Mouse (Mus musculus) thymus, postnatal 10 days (tissue): ENCODE measurements at regions not wholly inside any gene's neighbourhood (a gene's known extent, or its start where the extent isn't known, plus 50 kb on each side); places are given as distances from the start of the nearest gene placed in this dataset.

Experiments used
- DNase-seq, 2 experiments: peaks; one replicate each; pipeline ENCODE4 v3.0.0; 2021; ENCODE audit warnings: low spot score in 2 of 2

DNA sequence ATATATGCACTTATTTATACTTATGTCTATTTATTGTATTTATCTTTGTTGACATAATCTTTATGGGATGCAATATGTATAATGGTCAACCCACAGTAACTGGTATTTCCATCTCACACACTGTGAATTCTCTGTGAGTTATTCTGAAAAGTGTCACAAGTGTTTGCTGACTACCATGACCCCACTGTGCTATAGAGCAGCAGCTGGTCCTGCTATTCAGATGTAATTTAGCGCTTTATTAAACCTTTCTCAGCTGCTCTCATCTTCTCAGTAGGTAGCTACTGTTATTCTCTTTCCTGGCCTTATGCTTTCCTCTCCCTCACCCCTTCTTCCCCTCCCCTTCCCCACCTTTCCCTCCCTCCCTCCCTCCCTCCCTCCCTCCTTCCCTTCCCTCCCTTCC is 296.0 kb upstream of the Dusp10 start:
- DNase-seq, result no peak

DNA sequence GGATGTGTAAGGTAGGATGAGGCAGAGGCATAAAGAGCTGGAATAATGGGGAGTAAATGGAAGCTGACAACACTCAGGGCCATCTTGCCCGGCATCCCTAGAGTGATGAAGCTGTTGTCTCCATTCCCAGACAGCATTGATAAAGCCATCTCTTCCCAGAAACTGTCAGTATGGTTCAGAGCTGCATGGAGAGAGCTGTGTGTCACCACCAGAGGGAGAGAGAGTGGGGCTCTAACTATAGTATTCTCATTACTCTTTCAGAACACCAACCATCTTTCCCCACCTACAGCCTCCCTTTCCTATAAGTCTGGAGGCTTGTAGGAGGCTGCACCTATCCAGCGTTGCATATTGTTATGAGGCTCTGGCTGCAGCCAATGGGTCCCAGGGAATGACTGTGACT is 264.0 kb upstream of the Dusp10 start:
- no peak for DNase-seq

DNA sequence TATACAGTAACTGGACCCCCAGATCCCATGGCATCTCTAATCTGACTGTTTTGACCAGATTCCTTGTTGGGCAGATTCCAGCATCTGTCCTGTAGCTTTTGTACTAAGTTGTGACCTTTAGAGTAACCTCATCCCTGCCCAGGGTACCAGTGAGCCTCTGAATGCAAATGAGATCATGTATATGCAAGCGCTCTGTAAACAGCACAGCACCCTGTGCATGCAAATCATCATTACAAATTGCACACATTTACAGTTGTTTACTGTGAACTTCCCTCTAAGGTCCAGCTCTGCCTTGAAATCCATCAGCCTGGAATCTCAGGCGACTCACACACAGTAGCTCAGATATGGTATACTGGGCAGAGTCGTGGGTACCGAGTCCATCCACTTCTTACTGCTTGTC is 258.6 kb upstream of the Dusp10 start:
- no peak for DNase-seq

DNA sequence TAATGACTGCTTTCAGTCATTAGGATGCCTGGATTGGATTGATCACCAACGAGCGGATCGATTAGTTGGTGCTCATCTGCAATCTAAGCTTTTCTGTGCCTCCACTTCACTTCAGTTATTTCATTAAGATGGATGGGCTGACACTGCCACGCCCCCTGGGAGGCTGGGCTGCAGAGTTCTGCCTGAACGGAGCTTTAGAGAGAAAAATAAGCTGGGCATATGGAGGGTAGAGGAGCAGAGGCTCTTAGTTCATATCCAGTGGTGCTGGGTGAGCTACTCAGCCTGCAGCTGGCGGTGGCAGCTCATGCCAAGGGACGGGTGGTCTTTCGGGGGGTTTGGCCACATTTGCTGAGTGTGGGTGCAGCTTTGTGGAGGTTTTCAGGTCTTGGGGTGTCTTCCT is 256.4 kb upstream of the Dusp10 start:
- DNase-seq, result no peak

DNA sequence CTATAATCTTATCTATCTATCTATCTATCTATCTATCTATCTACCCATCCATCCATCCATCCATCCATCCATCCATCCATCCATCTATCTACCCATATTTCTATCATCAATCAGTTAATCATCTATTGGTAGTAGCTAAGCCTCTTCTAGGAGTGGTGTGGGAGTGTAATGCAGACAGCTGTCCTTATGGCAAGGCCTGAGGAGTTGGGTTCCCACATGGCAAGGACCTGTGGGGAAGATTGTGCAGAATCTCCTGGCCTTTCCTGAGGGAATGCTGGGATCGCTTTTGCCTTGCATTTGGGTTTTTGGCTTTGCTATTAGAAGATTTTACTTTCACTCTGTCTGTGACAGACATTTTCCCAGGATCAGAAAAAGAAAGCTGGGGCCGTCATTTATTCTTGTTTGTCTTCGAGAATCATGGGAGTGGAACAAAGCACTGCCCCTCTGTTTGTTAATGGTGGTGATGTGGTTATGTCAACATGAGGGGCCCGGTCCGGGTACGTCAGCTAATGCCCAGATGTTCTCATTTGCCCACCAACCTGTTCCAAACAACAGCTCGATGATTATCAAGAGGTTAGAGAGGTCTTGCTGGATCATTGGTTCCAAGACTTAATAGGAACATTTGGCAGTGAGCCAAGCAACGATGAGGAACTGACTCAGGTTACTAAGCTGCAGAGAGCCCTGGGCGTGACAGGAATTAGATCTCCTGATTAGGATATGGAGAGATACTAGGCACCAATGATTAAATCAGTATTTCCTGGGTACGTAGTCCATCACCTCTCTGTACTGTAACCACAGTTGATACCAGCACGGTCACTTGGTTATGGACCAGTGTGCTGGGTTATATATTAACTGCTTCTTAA is 249.0 kb upstream of the Dusp10 start:
- DNase-seq, result no peak

DNA sequence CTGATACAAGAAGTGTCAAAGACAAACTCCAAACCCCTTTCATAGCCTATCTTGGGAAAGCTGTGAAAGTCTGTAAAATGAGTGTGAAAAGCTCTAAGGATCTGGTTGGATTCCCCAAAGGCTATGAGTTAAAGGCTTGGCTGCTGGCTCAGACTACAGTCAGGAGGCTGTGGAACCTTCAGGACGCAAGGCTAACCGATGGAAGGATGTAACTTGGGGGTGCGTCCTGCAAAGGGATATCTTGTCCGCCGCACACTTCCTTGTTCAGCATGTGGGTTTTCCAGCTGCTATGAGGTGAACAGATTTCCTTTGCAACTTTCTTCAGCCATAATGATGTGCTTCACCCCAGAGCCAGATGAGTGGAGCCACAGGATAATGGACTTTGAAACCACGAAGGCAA is 240.3 kb upstream of the Dusp10 start:
- DNase-seq, result no peak

DNA sequence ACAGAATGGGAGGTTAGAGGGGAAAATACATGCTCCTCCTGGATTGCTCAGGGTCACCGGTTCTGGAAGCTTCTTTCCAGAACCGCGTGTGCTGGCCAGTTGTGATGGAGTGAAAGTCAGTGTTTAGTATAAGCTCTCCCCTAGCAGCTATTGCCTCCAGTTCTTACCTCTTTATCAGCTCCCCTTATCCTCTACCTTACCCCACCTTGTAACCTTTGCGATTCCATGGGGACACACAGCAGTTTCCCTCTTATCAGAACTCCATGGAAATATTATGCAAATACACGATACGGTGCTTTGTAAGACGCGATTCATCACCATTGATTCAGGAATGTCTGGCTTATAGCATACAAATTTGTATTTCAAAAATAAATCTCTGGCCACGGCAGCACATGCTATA is 232.9 kb upstream of the Dusp10 start:
- no peak for DNase-seq

DNA sequence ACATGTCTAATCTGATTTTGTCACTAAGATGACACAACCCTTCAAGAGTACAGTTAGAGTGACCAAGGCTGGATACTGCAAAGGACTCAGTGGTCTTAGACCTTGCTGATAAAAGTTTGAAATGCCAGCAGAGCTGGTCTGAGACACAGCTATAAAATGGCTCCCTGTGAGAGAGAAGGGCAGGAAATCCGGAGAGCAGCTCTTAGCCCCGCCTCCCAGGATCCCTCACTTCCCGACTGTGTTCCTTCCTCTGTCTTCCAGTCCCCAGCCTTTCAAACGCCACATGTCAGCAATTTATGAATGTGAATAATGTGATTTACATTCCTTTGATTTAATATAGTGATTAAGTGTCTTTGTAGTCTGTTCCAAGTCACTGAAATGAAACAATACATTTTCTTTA is 232.3 kb upstream of the Dusp10 start:
- DNase-seq, result no peak

DNA sequence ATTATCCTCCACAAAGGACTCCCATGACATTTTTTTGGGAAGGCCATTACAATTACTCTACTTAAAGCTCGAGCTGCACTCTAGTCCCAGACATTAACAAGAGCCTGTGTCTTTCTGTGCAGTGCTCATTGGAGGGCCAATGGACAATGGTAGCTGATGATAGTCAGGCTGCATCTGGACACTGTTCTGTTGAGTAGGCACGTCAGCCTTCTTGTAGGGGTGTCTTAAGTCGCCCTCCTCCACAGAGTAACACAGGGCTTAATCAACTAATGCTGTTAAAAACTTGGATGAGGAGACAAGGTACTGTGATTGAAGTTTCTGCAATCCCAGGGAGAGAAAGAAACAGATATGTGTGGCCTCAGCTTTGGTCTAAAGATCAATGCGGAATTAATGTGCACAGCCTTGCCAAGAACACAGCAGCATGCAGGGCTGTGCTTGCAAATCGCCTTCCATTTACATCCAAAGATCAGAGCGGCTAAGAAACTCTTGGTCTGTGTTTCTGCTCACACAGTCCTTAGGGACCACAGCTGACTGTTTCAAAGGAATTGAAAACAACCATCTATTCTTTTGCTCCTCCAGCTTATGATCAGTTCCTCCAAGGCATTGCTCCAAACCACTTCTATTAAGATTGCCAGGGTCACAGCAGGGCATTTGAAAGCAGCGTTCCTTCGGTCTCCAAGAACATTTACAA is 229.5 kb upstream of the Dusp10 start:
- DNase-seq, result no peak

DNA sequence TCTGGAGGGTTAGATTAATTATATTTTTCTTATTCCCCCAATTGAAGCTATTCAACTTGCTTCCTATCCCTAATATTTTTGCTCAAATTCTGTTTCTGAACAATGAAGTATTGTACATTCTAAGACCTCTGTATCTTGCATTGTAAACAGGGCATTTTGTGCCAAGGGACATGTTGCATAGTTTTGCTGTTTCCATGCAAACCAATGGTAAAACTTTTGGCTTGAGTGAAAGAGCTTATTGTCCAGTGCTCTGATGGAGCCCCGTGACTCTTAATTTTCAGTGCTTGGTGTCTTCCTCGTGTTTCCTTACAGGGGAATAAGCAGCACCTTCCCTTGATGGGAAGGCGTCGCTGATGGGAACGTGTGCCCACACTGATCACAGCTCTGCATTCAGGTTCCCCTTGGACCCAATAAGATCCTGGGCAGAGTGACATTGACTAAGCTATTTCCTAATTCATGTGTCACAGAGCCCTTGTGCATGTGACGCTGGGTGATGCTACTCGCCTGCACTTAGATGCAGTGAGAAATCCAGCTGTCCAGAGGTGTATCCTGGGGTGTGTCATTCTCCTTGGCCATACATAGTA is 220.8 kb upstream of the Dusp10 start:
- no peak for DNase-seq

DNA sequence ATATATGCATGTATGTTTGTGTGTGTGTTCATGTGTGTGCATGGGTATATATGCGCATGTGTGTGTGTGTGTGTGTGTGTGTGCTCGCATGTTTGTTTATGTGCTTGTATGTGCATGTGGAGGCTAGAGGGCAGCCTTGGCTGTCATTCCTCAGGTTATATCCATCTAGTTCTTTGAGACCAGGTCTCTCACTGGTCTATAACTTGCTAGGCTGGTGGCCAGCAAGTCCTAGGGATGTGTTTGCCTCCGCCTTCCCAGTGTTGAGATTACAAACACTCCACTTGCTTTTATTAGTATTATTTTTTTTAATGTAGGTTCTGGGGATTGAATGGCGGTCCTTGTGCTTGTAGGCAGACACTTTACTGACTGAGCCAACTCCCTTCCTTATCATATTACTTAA is 219.8 kb upstream of the Dusp10 start:
- no peak for DNase-seq

DNA sequence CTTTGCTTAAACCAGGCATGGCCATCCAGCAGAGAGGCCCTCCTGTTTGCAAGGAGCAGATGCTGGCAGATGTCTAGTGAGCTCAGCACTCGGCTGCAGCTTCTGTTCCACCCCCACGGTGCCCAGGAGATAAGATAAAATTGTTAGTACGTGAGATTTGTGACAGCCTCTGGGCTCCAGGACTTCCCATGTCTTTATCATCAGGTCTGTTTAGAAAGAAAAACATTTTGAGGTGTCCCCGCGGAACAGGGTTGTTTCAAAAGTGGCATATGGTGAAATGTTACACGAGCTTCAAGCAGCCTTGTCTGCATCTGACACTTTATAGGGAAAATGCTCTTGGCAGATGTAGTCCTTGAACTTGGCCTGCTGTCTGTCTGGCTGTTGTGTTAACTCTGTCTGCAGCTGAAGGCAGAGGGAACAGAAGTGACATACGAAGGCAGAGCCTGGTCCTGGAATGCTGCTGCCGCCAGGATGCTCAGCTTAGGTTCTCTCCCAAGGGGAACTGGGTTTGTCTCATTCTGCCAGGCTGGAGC is 219.1 kb upstream of the Dusp10 start:
- no peak for DNase-seq

DNA sequence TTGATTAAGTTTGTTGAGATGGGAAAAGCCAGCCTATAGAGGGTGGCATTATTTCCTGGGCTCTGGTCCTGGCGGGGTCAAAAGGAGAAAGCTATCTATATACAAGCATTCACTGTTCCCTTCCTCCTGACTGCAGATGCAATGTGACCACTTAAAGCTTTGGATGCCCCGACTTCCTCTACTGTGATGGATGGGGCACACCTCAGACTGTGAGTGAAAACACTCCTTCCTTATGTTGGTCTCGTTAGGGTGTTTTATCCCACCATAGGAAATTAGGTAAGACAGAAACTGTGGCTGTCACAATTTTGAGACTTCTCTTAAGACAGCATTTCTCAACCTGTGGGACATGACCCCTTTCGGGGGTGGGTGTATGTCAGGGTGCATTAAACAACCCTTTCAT is 210.8 kb upstream of the Dusp10 start:
- DNase-seq, result no peak

DNA sequence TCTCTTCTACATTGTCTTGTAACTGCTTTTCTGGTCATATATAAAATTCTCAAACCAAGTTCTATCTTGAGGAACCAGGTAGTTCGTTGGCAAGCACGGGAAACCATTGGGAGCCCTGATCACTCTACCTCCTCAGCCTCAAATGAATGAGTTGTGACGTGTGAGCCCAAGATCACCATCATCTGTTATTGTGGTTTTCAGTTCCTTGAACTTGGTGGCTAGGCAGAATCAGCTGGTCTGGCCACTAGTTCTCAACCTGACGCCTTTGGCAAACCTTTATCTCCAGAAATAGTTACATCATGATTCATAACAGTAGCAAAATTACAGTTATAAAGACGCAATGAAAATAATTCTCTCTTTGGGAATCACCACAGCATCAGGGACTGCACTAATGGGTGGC is 209.7 kb upstream of the Dusp10 start:
- DNase-seq, result no peak

DNA sequence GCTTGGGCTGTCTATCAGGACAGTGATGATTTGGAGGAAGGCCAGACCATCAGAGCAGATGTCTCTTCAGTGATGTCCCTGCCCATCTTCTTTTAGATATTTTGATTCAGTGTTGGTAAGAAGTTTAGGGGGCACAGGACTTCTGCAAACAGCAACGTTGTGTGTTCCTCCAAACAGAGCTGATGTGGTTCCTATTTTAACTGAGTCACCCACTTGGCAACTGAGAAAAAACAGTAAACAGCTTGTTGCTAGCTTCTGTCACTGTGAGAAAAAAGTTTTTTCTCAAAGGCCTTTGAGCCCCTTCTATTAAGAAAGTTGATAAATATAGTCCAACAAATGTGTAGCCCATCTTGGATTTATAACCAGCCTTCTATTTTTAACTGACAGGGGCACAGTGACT is 209.3 kb upstream of the Dusp10 start:
- DNase-seq, result no peak

DNA sequence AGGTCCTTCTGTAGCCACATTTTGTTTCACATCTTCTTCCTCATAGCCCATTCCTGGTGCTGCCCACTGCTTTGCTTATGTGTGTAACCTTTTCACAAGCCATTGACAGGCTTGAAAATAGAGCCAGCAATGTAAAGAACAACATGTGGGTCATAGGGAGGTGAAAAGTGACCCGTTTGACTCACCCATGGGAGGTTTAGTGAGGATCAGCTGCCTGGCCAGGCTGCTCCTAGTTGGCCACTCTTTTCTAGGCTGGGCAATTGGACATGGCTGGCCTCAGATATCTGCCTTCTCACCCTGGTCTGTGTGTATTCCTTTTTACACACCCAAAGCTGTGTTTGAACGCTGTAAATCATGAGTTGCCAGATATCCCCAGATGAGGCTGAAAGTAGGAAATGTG is 208.8 kb upstream of the Dusp10 start:
- no peak for DNase-seq

DNA sequence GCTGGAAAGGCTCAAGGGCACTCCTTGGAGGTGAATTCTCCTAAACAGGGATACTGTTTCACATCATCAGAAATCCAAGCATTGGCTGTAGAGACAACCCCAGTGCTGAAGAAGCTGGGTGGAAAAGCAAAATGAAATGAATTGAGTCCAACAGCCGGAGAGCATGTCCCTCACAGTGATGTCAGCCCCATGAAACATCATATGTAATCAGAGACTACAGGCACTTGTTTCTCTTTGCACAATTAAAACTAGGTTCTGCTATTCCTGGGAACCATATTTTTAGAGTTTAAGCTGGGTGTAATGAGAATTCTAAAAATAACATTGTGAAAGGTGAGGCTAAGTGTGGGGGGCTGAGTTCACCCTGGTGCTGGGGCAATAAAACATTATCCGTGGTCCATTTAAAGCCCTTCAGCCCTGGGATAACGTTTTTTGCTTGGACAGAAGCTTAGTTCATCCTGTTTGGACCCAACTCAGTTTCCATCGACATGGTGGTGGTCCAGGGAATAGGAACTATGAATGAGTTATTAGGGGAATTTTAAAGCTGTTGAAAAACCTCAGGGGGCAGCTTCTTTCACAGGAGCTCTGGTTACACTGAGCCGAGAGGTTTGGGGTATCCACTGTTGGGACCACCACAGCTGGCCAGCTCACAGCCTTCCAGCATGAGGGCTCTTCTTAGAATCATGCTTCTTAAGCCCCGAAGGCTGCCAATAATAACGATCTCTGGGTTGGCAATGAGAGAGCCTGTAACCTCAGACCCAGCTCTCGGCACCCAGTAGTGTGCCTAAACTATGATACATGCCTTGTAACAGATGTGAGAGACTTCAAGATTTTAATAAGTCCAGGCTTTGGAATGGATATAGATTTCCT is 206.0 kb upstream of the Dusp10 start:
- DNase-seq, result no peak

DNA sequence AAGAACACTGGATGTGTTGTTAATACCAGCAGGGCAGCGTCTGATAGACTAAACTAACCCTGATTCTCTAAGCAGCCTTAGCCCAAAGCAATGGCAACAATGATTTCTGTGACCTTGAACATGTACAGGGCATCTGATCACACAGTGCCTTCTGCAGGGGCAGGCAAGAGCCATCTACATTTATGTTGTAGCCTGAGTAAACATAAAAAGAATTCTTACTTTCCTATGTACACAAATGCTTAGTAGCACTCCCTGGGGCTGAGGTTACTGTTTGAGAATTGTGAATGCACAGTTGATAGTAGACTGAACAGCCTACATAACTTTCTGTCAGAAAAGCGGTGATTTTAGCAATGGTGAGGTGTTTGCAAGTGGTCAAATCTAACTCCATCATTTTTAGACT is 204.9 kb upstream of the Dusp10 start:
- DNase-seq, result no peak

DNA sequence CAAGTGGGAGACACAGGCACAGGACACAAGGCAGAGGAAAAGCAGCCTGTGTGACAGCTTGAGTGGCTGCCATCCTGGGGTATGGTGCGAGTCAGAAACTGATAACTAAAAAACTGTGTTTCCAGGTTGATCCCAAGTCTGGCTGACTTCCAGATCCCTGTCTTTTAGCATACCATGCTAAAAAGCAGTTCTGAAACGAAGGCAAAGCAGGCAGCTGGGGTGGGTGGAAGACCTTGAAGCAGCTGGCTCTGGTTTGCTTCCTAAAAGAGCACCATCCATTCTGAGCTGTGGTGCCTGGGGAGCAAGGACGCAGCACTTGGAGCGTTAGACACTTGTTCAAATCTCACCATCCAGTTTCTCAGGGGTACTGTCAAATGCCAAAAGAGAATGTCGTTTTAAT is 192.5 kb upstream of the Dusp10 start:
- no peak for DNase-seq

DNA sequence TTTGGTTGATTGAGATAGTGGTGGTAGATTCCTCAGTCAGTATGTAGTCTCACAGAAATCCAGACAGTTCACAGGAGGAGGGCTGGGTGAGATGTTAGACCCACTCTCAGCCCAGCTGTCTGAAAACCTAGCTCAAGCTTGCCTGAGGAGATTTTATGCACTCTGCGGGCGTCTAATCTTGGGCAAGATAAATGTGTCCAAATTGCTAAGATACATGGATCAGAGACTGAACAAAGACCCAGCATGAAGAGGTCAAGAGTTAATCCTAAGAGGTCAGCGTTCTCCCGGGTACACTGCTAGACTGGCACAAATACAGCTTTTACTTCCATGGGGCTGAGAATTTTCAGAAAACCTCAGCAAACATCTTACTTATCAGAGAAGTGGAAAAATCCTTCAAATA is 186.8 kb upstream of the Dusp10 start:
- DNase-seq, result no peak

DNA sequence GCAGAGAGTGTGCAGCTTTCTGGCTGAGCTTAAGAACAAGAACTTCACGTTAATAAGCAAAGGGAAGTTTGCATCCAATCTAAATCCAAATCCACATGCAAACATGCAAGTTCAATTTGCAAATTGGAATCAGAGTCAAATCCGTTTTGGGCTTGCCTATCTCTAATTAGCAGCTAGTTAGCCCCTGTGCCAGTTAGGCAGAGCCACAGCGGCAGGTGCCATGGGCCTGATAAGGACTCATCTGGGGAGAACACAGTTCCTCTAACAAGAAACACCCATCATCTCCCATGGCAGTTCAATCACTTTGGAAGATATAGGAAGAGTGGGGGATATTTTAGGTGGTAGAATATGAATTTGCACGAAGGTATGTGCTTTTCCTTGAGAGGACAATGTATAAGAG is 168.0 kb upstream of the Dusp10 start:
- no peak for DNase-seq
